Mouse (Mus musculus) midbrain, embryonic 10.5 days (tissue): Measurements from ENCODE around the gene Srgap1. TPM values are rescaled to one million over a fixed set of nuclear protein-coding genes. Genes with fewer than 3 reads are reported as not detected.

Source experiments
- DNase-seq: peaks from one replicate; pipeline ENCODE4 v3.0.0-alpha.2; 2017; ENCODE audit warnings: low spot score
- H3K27ac ChIP-seq: fragments of 300-500 bp; sonication (generic); replicated peaks from 2 replicates; pipeline ENCODE4 v1.5.1; 2016; ENCODE audit warnings: mild to moderate bottlenecking
- H3K27me3 ChIP-seq: fragments of 300-500 bp; sonication (generic); 2 replicates; pipeline ENCODE4 v1.6.1; 2016; ENCODE audit warnings: low read depth, mild to moderate bottlenecking; ENCODE audit not compliant: poor library complexity, severe bottlenecking
- H3K36me3 ChIP-seq: fragments of 300-500 bp; sonication (generic); 2 replicates; pipeline ENCODE4 v1.6.1; 2016; ENCODE audit warnings: mild to moderate bottlenecking, moderate library complexity
- H3K4me1 ChIP-seq: fragments of 300-500 bp; sonication (generic); 2 replicates; pipeline ENCODE4 v1.6.1; 2016
- H3K4me3 ChIP-seq: fragments of 300-500 bp; sonication (generic); 2 replicates; pipeline ENCODE4 v1.5.1; 2016; ENCODE audit warnings: mild to moderate bottlenecking, moderate library complexity
- H3K9me3 ChIP-seq: fragments of 300-500 bp; sonication (generic); replicated peaks from 2 replicates; pipeline ENCODE4 v1.6.1; 2016; ENCODE audit warnings: mild to moderate bottlenecking
- WGBS: fragments of 180-500 bp; shearing (Covaris S2); methylation state at CpG from one replicate; pipeline ENCODE4 v1.1.7; 2016; 5-methylcytosine and 5-hydroxymethylcytosine counted together
- polyA plus RNA-seq: library from polyadenylated mRNA; unstranded; fragments of >200 nt; fragmentation: Nextera tagmentation; extraction: Ambion mirVana; gene quantifications from 2 replicates; pipeline ENCODE4 v1.2.1, GENCODE M21; 2016

Gene Srgap1
- polyA plus RNA-seq, 1 experiment from 2014 or later, result 11.5 TPM

DNA sequence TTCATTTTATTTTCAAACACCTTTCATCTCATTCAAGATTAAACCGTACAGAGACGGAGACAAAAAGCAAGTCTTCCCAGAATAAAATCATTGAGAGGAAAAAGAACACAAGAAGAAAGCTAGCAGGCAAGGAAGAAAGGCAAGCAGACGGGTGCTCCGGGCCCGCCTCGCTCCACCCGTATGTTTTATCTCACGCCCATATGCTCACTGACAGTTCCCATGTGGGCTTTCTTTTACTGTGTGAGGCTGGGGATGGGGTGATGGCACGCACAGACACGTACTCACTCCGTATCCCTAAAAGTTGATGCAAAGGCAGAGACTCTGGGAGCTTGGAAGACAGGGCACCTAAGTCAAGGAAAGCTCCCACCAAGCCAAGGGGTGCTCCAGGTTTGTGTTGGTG, 90.6 kb downstream of the Srgap1 start:
- Histone ChIP-seq H3K4me1 (peaks cover 14% of the 10 kb centered on the region), H3K4me3 (no peak overlapping the region), H3K36me3 (no peaks in the 10 kb centered on the region), H3K27me3 (no peaks in the 10 kb centered on the region), H3K27ac (no peak overlapping the region), H3K9me3 (0 out of 2 replicates have a peak, but pooled peaks cover 6% of the 10 kb centered on the region)
- DNase-seq, result no peak
- 86% methylated on average over 11 of the region's 11 CpGs for WGBS

DNA sequence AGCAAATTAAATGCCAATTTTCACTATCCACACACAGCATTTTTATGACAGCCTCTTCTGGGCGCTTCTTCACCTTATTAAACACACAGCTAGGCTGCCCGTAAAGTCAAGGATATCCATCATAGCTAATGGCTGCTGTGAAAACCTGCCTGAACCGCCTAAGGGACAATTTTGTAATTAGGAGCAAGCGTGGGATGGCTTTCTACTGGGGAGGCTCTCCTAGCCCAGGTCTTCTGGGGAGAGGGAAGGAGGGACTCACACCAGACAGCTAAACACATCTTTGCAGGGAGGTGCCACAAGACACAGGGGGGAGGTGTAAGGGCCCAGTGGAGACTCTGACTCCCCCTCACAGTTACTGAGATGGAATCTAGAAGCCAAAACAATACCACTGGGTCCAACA, 91.4 kb downstream of the Srgap1 start:
- no peaks in the 10 kb centered on the region for H3K27me3 ChIP-seq
- H3K27ac ChIP-seq, result no peak overlapping the region
- H3K4me3 ChIP-seq, result no peak overlapping the region
- H3K4me1 ChIP-seq, result peaks cover 14% of the 10 kb centered on the region
- DNase-seq, result no peak
- no peaks in the 10 kb centered on the region for H3K36me3 ChIP-seq
- WGBS, result 80% methylated on average over 4 of the region's 4 CpGs
- 0 out of 2 replicates have a peak, but pooled peaks cover 6% of the 10 kb centered on the region for H3K9me3 ChIP-seq

GRCm38 (mm10) chr10:121954877-121955276, 92.2 kb downstream of the Srgap1 start:
- H3K9me3 ChIP-seq, result 0 out of 2 replicates have a peak, but pooled peaks cover 6% of the 10 kb centered on the region
- H3K27ac ChIP-seq, result no peak overlapping the region
- H3K4me3 ChIP-seq, result no peak overlapping the region
- no peaks in the 10 kb centered on the region for H3K27me3 ChIP-seq
- no peaks in the 10 kb centered on the region for H3K36me3 ChIP-seq
- 84% methylated on average over 6 of the region's 6 CpGs for WGBS
- peaks cover 14% of the 10 kb centered on the region for H3K4me1 ChIP-seq
- DNase-seq, result no peak

- no peak overlapping the region for H3K4me3 ChIP-seq
- H3K27ac ChIP-seq, result no peak overlapping the region
- no peaks in the 10 kb centered on the region for H3K36me3 ChIP-seq
- H3K9me3 ChIP-seq, result 0 out of 2 replicates have a peak, but pooled peaks cover 6% of the 10 kb centered on the region
- DNase-seq, result no peak
- WGBS, result 91% methylated on average over 5 of the region's 5 CpGs
- no peaks in the 10 kb centered on the region for H3K27me3 ChIP-seq
- peaks cover 10% of the 10 kb centered on the region; the same call in 1 of the 2 replicates for H3K4me1 ChIP-seq
Measured at GRCm38 (mm10) chr10:121953041-121953440, 94.1 kb downstream of the Srgap1 start.

DNA sequence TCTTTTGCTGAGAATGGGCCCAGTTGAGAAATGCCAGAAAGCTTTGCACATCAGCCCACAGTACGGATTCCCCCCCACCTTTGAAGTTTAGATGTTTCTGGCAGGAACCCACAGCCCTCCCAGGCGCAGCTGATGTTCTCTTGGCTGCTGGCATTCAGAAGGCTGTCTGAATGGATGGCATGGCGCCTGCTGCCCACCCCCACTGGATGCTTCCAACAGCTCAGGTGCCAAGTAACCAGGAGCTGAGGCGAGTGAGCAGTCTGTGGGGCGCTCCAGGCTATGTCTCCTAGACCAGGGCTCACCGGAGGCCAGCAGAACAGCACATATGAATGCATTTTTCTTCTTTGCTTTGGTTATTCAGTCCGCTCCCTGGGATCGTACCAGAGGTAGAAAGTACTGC, 100.9 kb downstream of the Srgap1 start:
- no peaks in the 10 kb centered on the region for H3K27me3 ChIP-seq
- no peak for DNase-seq
- peaks cover 13% of the 10 kb centered on the region for H3K36me3 ChIP-seq
- no peaks in the 10 kb centered on the region for H3K4me1 ChIP-seq
- peaks cover 6% of the 10 kb centered on the region; the same call in 1 of the 2 replicates for H3K9me3 ChIP-seq
- no peak overlapping the region for H3K4me3 ChIP-seq
- no peak overlapping the region for H3K27ac ChIP-seq
- 92% methylated on average over 8 of the region's 8 CpGs for WGBS

GRCm38 (mm10) chr10:121931909-121932308, 115.2 kb downstream of the Srgap1 start:
- H3K4me3 ChIP-seq, result no peak overlapping the region
- peaks cover 6% of the 10 kb centered on the region; the same call in 1 of the 2 replicates for H3K36me3 ChIP-seq
- 95% methylated on average over 14 of the region's 14 CpGs for WGBS
- no peaks in the 10 kb centered on the region for H3K27me3 ChIP-seq
- no peak overlapping the region for H3K27ac ChIP-seq
- no peak for DNase-seq
- H3K4me1 ChIP-seq, result no peaks in the 10 kb centered on the region
- no peaks in the 10 kb centered on the region for H3K9me3 ChIP-seq

DNA sequence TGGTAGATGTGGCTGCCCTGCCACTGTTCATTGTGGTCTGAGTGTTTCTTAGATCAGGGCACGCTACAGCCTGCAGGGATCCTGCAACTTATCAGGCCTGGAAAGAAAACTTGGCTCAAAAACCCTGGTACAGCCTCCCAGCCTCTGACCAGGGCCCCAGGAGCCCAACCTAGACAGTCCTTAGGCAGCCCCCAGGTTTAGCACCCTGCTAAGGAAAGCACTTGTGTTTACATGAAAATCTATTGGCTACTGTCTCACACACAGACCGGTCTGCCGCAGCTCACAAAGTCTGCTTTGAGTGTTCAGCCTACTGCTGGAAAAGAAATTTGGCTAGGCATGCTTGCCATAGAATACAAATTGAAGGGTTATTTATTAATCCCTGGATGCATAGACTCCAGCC, 121.0 kb downstream of the Srgap1 start:
- peaks cover 45% of the 10 kb centered on the region for H3K36me3 ChIP-seq
- no peaks in the 10 kb centered on the region for H3K9me3 ChIP-seq
- 97% methylated on average over 3 of the region's 3 CpGs for WGBS
- no peak overlapping the region for H3K4me3 ChIP-seq
- no peak for DNase-seq
- no peaks in the 10 kb centered on the region for H3K4me1 ChIP-seq
- no peaks in the 10 kb centered on the region for H3K27me3 ChIP-seq
- H3K27ac ChIP-seq, result no peak overlapping the region

- no peak for DNase-seq
- no peaks in the 10 kb centered on the region for H3K27me3 ChIP-seq
- peaks cover 27% of the 10 kb centered on the region for H3K36me3 ChIP-seq
- no peaks in the 10 kb centered on the region for H3K4me1 ChIP-seq
- no peak overlapping the region for H3K27ac ChIP-seq
- H3K9me3 ChIP-seq, result no peaks in the 10 kb centered on the region
- 82% methylated on average over 8 of the region's 8 CpGs for WGBS
- H3K4me3 ChIP-seq, result no peak overlapping the region
Measured at GRCm38 (mm10) chr10:121919016-121919415, 128.1 kb downstream of the Srgap1 start.

- Histone ChIP-seq H3K4me3 (no peak overlapping the region), H3K9me3 (no peaks in the 10 kb centered on the region), H3K27me3 (no peaks in the 10 kb centered on the region), H3K4me1 (no peaks in the 10 kb centered on the region), H3K36me3 (peaks cover 22% of the 10 kb centered on the region), H3K27ac (no peak overlapping the region)
- no peak for DNase-seq
- 91% methylated on average over 3 of the region's 3 CpGs for WGBS
Measured at GRCm38 (mm10) chr10:121918579-121918978, 128.5 kb downstream of the Srgap1 start.

GRCm38 (mm10) chr10:121915530-121915929, 131.6 kb downstream of the Srgap1 start:
- Histone ChIP-seq H3K27me3 (no peaks in the 10 kb centered on the region), H3K36me3 (peaks cover 5% of the 10 kb centered on the region; the same call in 1 of the 2 replicates), H3K4me1 (no peaks in the 10 kb centered on the region), H3K27ac (no peak overlapping the region), H3K9me3 (no peaks in the 10 kb centered on the region), H3K4me3 (no peak overlapping the region)
- no peak for DNase-seq
- 91% methylated on average over 12 of the region's 12 CpGs for WGBS

- WGBS, result 83% methylated on average over 1 of the region's 1 CpGs
- Histone ChIP-seq H3K36me3 (peaks cover 8% of the 10 kb centered on the region), H3K27ac (no peak overlapping the region), H3K9me3 (no peaks in the 10 kb centered on the region), H3K4me3 (no peak overlapping the region), H3K4me1 (no peaks in the 10 kb centered on the region), H3K27me3 (no peaks in the 10 kb centered on the region)
- no peak for DNase-seq
Measured at GRCm38 (mm10) chr10:121904137-121904536, 143.0 kb downstream of the Srgap1 start.

GRCm38 (mm10) chr10:121902651-121903050, 144.5 kb downstream of the Srgap1 start:
- Histone ChIP-seq H3K27ac (no peak overlapping the region), H3K9me3 (no peaks in the 10 kb centered on the region), H3K4me3 (no peak overlapping the region), H3K27me3 (no peaks in the 10 kb centered on the region), H3K4me1 (peaks cover 7% of the 10 kb centered on the region), H3K36me3 (peaks cover 8% of the 10 kb centered on the region)
- no peak for DNase-seq
- WGBS, result 88% methylated on average over 8 of the region's 8 CpGs

- no peak for DNase-seq
- Histone ChIP-seq H3K36me3 (peaks cover 11% of the 10 kb centered on the region), H3K27me3 (no peaks in the 10 kb centered on the region), H3K9me3 (no peaks in the 10 kb centered on the region), H3K4me3 (no peak overlapping the region), H3K4me1 (peaks cover 7% of the 10 kb centered on the region), H3K27ac (no peak overlapping the region)
- 92% methylated on average over 6 of the region's 6 CpGs for WGBS
Measured at GRCm38 (mm10) chr10:121900772-121901171, 146.3 kb downstream of the Srgap1 start.

GRCm38 (mm10) chr10:121899706-121900105, 147.4 kb downstream of the Srgap1 start:
- Histone ChIP-seq H3K36me3 (peaks cover 19% of the 10 kb centered on the region), H3K4me3 (no peak overlapping the region), H3K27ac (no peak overlapping the region), H3K4me1 (peaks cover 7% of the 10 kb centered on the region), H3K9me3 (no peaks in the 10 kb centered on the region), H3K27me3 (no peaks in the 10 kb centered on the region)
- WGBS, result 68% methylated on average over 6 of the region's 6 CpGs
- no peak for DNase-seq
